9 mouse cellular contexts compared by ENCODE assay signal in the genomic region with DNA sequence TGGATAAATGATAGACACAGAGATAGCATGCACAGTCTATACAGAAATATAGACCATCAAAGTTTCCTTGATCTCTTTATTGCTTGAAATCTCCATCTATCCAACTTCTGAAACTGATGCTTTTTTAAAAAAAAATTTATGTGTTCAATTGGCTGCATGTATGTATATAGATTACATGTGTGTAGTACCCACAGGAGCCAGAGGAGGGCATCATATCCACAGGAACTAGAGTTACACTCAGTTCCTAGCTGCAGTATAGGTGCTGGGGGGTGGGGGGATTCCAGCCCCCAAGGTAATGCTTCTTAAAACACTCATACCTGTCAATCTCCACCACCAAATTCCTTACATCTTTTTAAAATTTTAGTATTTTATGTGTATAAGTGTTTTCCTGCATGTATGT. TPM values are rescaled to one million over a fixed set of nuclear protein-coding genes. Genes with fewer than 3 reads are reported as not detected.
A peak's percentile ranks its signal among the peaks of the same experiment; 100 is the strongest.
DNase-seq lines count a peak whose midpoint lies in the region; ATAC-seq and TF ChIP-seq lines count a peak whose summit lies in the region.
"Had no signal": no experiment of that assay in that cellular context is flagged by ENCODE, and none has a peak within 500 bp of the region (broad histone marks: within the 10 kb centered on the region; RNA-seq: fewer than 3 reads in every experiment).

No protein-coding gene starts in this region.

- TF ChIP-seq EP300 in MEL (IDR thresholded peaks at IDR 0.05; ENCODE audit: low read depth in 1 of 2, low read length in 2 of 2): no peak

- no peaks in the 10 kb centered on the region for H3K9me3 ChIP-seq in hindbrain, postnatal 0 days (ENCODE audit: low read length)
- peaks cover 5% of the 10 kb centered on the region for H3K9me3 ChIP-seq in hindbrain, embryonic 16.5 days (ENCODE audit: control insufficient read depth, low read length)
- no peaks in the 10 kb centered on the region for H3K9me3 ChIP-seq in MEL (replicated peaks; ENCODE audit: insufficient read depth, low read length)

- TF ChIP-seq CTCF in hindbrain, postnatal 0 days (IDR thresholded peaks at IDR 0.05; ENCODE audit: low read depth): peak; percentile 48
- peak; percentile 24 to 70 (median 47) for TF ChIP-seq CTCF in MEL (IDR thresholded peaks at IDR 0.05 in 2 of 3, conservative IDR thresholded peaks at IDR 0.05 in 1 of 3; ENCODE audit: control insufficient read depth in 1 of 3, insufficient read depth in 1 of 3, low read depth in 2 of 3, low read length in 3 of 3, poor library complexity in 1 of 3, severe bottlenecking in 1 of 3)

- H3K4me2 ChIP-seq in hindbrain, postnatal 0 days (ENCODE audit: low read depth, low read length): no peak overlapping the region
- H3K4me2 ChIP-seq in hindbrain, embryonic 16.5 days (ENCODE audit: low read length): no peak overlapping the region

- no peak overlapping the region for H3K9ac ChIP-seq in hindbrain, postnatal 0 days (replicated peaks; ENCODE audit: low read length)
- H3K9ac ChIP-seq in hindbrain, embryonic 16.5 days (ENCODE audit: low read depth, low read length): no peak overlapping the region
- no peak overlapping the region for H3K9ac ChIP-seq in MEL (ENCODE audit: control insufficient read depth, low read depth, low read length, poor library complexity, severe bottlenecking)

- no peak for ATAC-seq in hindbrain, postnatal 0 days
- no peak for ATAC-seq in hindbrain, embryonic 16.5 days

- H3K36me3 ChIP-seq in hindbrain, postnatal 0 days (ENCODE audit: insufficient read depth, low read length): peaks cover 5% of the 10 kb centered on the region; the same call in 1 of the 2 replicates
- peaks cover 10% of the 10 kb centered on the region for H3K36me3 ChIP-seq in hindbrain, embryonic 16.5 days (ENCODE audit: control insufficient read depth, insufficient read depth, low read length)
- peaks cover 0 to 13% of the 10 kb centered on the region in 2 experiments; a peak in 2 of 4 replicates for H3K36me3 ChIP-seq in MEL (ENCODE audit: control insufficient read depth in 1 of 2, insufficient read depth in 2 of 2, low read length in 2 of 2)

- H3K4me3 ChIP-seq in hindbrain, postnatal 0 days (ENCODE audit: low read length): no peak overlapping the region
- H3K4me3 ChIP-seq in hindbrain, embryonic 16.5 days (ENCODE audit: low read length): no peak overlapping the region
- no peak overlapping the region for H3K4me3 ChIP-seq in MEL (ENCODE audit: control insufficient read depth in 1 of 2, insufficient read depth in 1 of 2, low read depth in 2 of 2, low read length in 2 of 2)

- H3K27ac ChIP-seq in hindbrain, postnatal 0 days: no peak overlapping the region
- H3K27ac ChIP-seq in hindbrain, embryonic 16.5 days (ENCODE audit: low read depth, low read length): no peak overlapping the region
- no peak overlapping the region for H3K27ac ChIP-seq in MEL (ENCODE audit: control insufficient read depth, low read depth, low read length)
- H3K27ac ChIP-seq: macrophage had no signal

- H3K27me3 ChIP-seq in hindbrain, postnatal 0 days (ENCODE audit: insufficient read depth, low read length): no peaks in the 10 kb centered on the region
- H3K27me3 ChIP-seq in hindbrain, embryonic 16.5 days (replicated peaks; ENCODE audit: control insufficient read depth, insufficient read depth, low read length): no peaks in the 10 kb centered on the region
- no peaks in the 10 kb centered on the region for H3K27me3 ChIP-seq in MEL (ENCODE audit: control insufficient read depth in 1 of 2, insufficient read depth in 2 of 2, low read length in 2 of 2)

- no peak for TF ChIP-seq POLR2A in MEL (IDR thresholded peaks at IDR 0.05; ENCODE audit: control insufficient read depth in 1 of 2, insufficient read depth in 1 of 2, low read depth in 1 of 2, low read length in 2 of 2, poor library complexity in 1 of 2)

- no peaks in the 10 kb centered on the region for H3K4me1 ChIP-seq in hindbrain, postnatal 0 days (ENCODE audit: insufficient read depth, low read length)
- no peaks in the 10 kb centered on the region for H3K4me1 ChIP-seq in hindbrain, embryonic 16.5 days (ENCODE audit: control insufficient read depth, insufficient read depth, low read depth, low read length)
- peaks cover 5 to 9% of the 10 kb centered on the region in 2 experiments; a peak in 3 of 4 replicates for H3K4me1 ChIP-seq in MEL (ENCODE audit: control insufficient read depth in 1 of 2, insufficient read depth in 2 of 2, low read length in 2 of 2)

- DNase-seq in hindbrain, postnatal 0 days (ENCODE audit: low spot score): peak; percentile 7
- DNase-seq in 416B (ENCODE audit: low read depth): peak; percentile 52
- peak; percentile 62 for DNase-seq in MEL (ENCODE audit: low read depth, low spot score)
- peak; percentile 65 for DNase-seq in lung, postnatal 36 days
- no peak for DNase-seq in urinary bladder, adult 18-20 months (ENCODE audit: low spot score in 2 of 2)
- no peak for DNase-seq in MN1 (ENCODE audit: low spot score)
- DNase-seq in Muller cell, postnatal 12 days (ENCODE audit: inconsistent ontology term): no peak

- H3K79me2 ChIP-seq in MEL (ENCODE audit: control insufficient read depth, insufficient read depth, low read length, poor library complexity): no peaks in the 10 kb centered on the region

- TF ChIP-seq RAD21 in MEL (IDR thresholded peaks at IDR 0.05; ENCODE audit: low read depth, low read length): peak; percentile 75

TF ChIP-seq in MEL, 35 proteins besides CTCF, POLR2A, EP300 and RAD21:
- TF ChIP-seq NELFE (IDR thresholded peaks at IDR 0.05; ENCODE audit: low read depth, low read length) (no peak), ZNF384 (IDR thresholded peaks at IDR 0.05; ENCODE audit: low read depth, low read length) (peak; percentile 76), SMC3 (IDR thresholded peaks at IDR 0.05; ENCODE audit: low read depth, low read length) (peak; percentile 59), ZC3H11A (IDR thresholded peaks at IDR 0.05; ENCODE audit: low read depth, low read length) (peak; percentile 53), SIN3A (IDR thresholded peaks at IDR 0.05; ENCODE audit: low read length) (no peak)

RNA-seq across cellular contexts. Expression of gene Ift80, which starts 39.7 kb away (rescaled TPM):
- total RNA-seq in hindbrain, postnatal 0 days (2014; rRNA removed): 6.9 and 7.7 TPM in 2 replicates
- polyA plus RNA-seq in hindbrain, postnatal 0 days (2015; fragmentation: Nextera tagmentation; extraction: Ambion mirVana): 5.3 and 6.5 TPM in 2 replicates
- 7.8 and 9.1 TPM in 2 replicates for polyA plus RNA-seq in hindbrain, embryonic 16.5 days (2015; fragmentation: Nextera tagmentation; extraction: Ambion mirVana)
- total RNA-seq in MEL (2012; rRNA removed): 4.6 and 6.3 TPM in 2 replicates
- polyA plus RNA-seq in MEL (2012; ENCODE audit: insufficient read depth in 1 of 2, insufficient read length in 2 of 2, low read depth in 1 of 2, low replicate concordance in 2 of 2, missing spikeins in 1 of 2): 1 to 10 TPM in 1 of 2 experiments, not detected in 1; 8.4 TPM

RNA-seq across cellular contexts. Expression of gene Smc4, which starts 39.9 kb away (rescaled TPM):
- total RNA-seq in hindbrain, postnatal 0 days (2014; rRNA removed): 7.2 and 12.5 TPM in 2 replicates
- 34.6 and 45.7 TPM in 2 replicates for polyA plus RNA-seq in hindbrain, postnatal 0 days (2015; fragmentation: Nextera tagmentation; extraction: Ambion mirVana)
- polyA plus RNA-seq in hindbrain, embryonic 16.5 days (2015; fragmentation: Nextera tagmentation; extraction: Ambion mirVana): 36.1 and 37.5 TPM in 2 replicates
- total RNA-seq in MEL (2012; rRNA removed): 75.9 and 86.7 TPM in 2 replicates
- polyA plus RNA-seq in MEL (2012; ENCODE audit: insufficient read depth in 1 of 2, insufficient read length in 2 of 2, low read depth in 1 of 2, low replicate concordance in 2 of 2, missing spikeins in 1 of 2): 1,000 to 10,000 TPM in 1 of 2 experiments, 10 to 100 TPM in 1; 88.7 to 1,112 TPM

Comparison
In these comparisons a context has a peak if more than half of its experiments do, and no peak if none do; other contexts are left out.
1. DNase-seq: peak in hindbrain, postnatal 0 days (single experiment), 416B (single experiment), MEL (single experiment) and lung, postnatal 36 days (single experiment); none in urinary bladder, adult 18-20 months (0 of 2), MN1 (single experiment) and Muller cell, postnatal 12 days (single experiment).